9 mouse cellular contexts compared by ENCODE assay signal in the genomic region with DNA sequence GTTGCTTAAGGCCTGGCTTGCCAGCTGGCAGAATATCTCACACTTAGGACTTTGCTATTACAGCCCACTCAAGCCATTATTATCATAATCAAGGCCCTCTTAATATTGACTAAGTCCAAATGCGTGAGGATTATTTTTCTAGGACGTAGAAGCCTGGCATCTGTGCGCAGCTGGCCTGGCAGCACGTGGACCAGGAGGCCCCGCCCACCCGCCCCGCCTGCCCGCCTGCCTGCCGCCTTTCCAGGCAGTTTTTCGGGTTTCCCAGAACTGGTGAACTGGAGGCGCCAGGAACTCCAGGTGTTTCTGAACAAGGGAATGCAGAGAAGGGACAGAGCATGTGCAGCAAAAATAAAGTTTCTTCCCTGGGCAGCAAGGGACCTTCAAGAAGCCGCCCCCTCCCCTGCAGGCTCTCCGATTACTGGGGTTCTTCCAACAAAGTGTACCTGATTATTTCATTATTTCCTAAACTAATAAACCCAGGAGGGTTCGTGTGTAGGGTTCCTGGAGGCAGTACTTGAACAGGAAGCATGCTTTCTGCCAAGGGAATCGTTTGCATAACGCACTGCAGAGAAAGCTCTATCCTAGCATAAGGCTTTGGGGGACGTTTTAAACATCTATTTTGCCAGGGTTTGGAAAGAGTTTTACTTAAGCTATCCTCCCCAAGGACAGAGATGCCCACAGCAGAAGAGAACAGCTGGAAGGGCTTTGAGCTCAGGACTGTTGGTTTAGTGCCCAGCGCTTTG. TPM values are rescaled to one million over a fixed set of nuclear protein-coding genes. Genes with fewer than 3 reads are reported as not detected.
DNase-seq lines count a peak whose midpoint lies in the region; ATAC-seq and TF ChIP-seq lines count a peak whose summit lies in the region.
"Had no signal": no experiment of that assay in that cellular context is flagged by ENCODE, and none has a peak within 500 bp of the region (broad histone marks: within the 10 kb centered on the region; RNA-seq: fewer than 3 reads in every experiment).

No protein-coding gene starts in this region.

- peak overlapping the region; percentile 49 for H3K4me2 ChIP-seq in forebrain, embryonic 12.5 days
- peak overlapping the region; percentile 36 for H3K4me2 ChIP-seq in limb, embryonic 15.5 days
- H3K4me2 ChIP-seq in midbrain, postnatal 0 days (ENCODE audit: low read depth, low read length, poor library complexity, severe bottlenecking) = peak overlapping the region; percentile 53

- H3K4me1 ChIP-seq in forebrain, embryonic 12.5 days = peaks cover 7% of the 10 kb centered on the region
- H3K4me1 ChIP-seq in hindbrain, embryonic 10.5 days (replicated peaks) = peaks cover 9% of the 10 kb centered on the region
- peaks cover 33% of the 10 kb centered on the region for H3K4me1 ChIP-seq in limb, embryonic 15.5 days
- H3K4me1 ChIP-seq in midbrain, postnatal 0 days (ENCODE audit: insufficient read depth, low read length) = peaks cover 4% of the 10 kb centered on the region; the same call in 1 of the 2 replicates

- no peak overlapping the region; the same call in 1 of the 2 replicates for H3K9ac ChIP-seq in forebrain, embryonic 12.5 days
- no peak overlapping the region for H3K9ac ChIP-seq in limb, embryonic 15.5 days
- no peak overlapping the region for H3K9ac ChIP-seq in midbrain, postnatal 0 days (replicated peaks; ENCODE audit: low read length, poor library complexity, severe bottlenecking)

- H3K27ac ChIP-seq in forebrain, embryonic 12.5 days = no peak overlapping the region
- no peak overlapping the region for H3K27ac ChIP-seq in hindbrain, embryonic 10.5 days
- H3K27ac ChIP-seq in limb, embryonic 15.5 days = peak overlapping the region; percentile 87
- H3K27ac ChIP-seq in midbrain, postnatal 0 days (ENCODE audit: low read depth, low read length) = no peak overlapping the region

- no peak overlapping the region for H3K4me3 ChIP-seq in forebrain, embryonic 12.5 days (replicated peaks)
- H3K4me3 ChIP-seq in hindbrain, embryonic 10.5 days = peak overlapping the region; percentile 35
- H3K4me3 ChIP-seq in limb, embryonic 15.5 days = peak overlapping the region; percentile 14
- H3K4me3 ChIP-seq in midbrain, postnatal 0 days (ENCODE audit: low read depth, low read length) = peak overlapping the region; percentile 23

- WGBS in forebrain, embryonic 12.5 days = 17% methylated on average over 18 of the region's 18 CpGs
- WGBS in hindbrain, embryonic 10.5 days = 19% methylated on average over 18 of the region's 18 CpGs
- 6% methylated on average over 18 of the region's 18 CpGs for WGBS in limb, embryonic 15.5 days
- 16% methylated on average over 18 of the region's 18 CpGs for WGBS in midbrain, postnatal 0 days

- no peaks in the 10 kb centered on the region for H3K27me3 ChIP-seq in forebrain, embryonic 12.5 days
- peaks cover 5% of the 10 kb centered on the region; the same call in 1 of the 2 replicates for H3K27me3 ChIP-seq in hindbrain, embryonic 10.5 days (ENCODE audit: insufficient read depth, poor library complexity, severe bottlenecking)
- no peaks in the 10 kb centered on the region for H3K27me3 ChIP-seq in limb, embryonic 15.5 days
- H3K27me3 ChIP-seq in midbrain, postnatal 0 days (ENCODE audit: insufficient read depth, low read length) = no peaks in the 10 kb centered on the region

- no peaks in the 10 kb centered on the region for H3K9me3 ChIP-seq in forebrain, embryonic 12.5 days
- H3K9me3 ChIP-seq in hindbrain, embryonic 10.5 days = no peaks in the 10 kb centered on the region
- no peaks in the 10 kb centered on the region for H3K9me3 ChIP-seq in limb, embryonic 15.5 days
- H3K9me3 ChIP-seq in midbrain, postnatal 0 days (ENCODE audit: low read length) = no peaks in the 10 kb centered on the region

- peak; percentile 42 for DNase-seq in embryo, embryonic 10 days (ENCODE audit: low spot score)
- peak; percentile 40 for DNase-seq in hindbrain, embryonic 10.5 days (ENCODE audit: low spot score)
- no peak for DNase-seq in midbrain, postnatal 0 days (ENCODE audit: low spot score)
- DNase-seq in left cerebral cortex, postnatal 4 days = no peak
- no peak for DNase-seq in frontal cortex, postnatal 36 days (ENCODE audit: low spot score in 2 of 2)
- no peak for DNase-seq in frontal cortex, postnatal 14 days (ENCODE audit: low spot score in 2 of 2)

- TF ChIP-seq CTCF in midbrain, postnatal 0 days (IDR thresholded peaks at IDR 0.05) = no peak

- intact Hi-C loops in left cerebral cortex, postnatal 4 days (cut with DNase I) = no loop called here

- H3K36me3 ChIP-seq in forebrain, embryonic 12.5 days (replicated peaks) = no peaks in the 10 kb centered on the region
- no peaks in the 10 kb centered on the region for H3K36me3 ChIP-seq in hindbrain, embryonic 10.5 days
- H3K36me3 ChIP-seq in limb, embryonic 15.5 days = no peaks in the 10 kb centered on the region
- H3K36me3 ChIP-seq in midbrain, postnatal 0 days (ENCODE audit: insufficient read depth, low read length) = no peaks in the 10 kb centered on the region

- ATAC-seq in forebrain, embryonic 12.5 days (ENCODE audit: low FRiP score) = peak; percentile 68; the same call in 1 of the 2 replicates
- ATAC-seq in limb, embryonic 15.5 days (ENCODE audit: insufficient number of reproducible peaks, low FRiP score, low TSS enrichment, low read depth) = peak; percentile 57
- ATAC-seq in midbrain, postnatal 0 days (ENCODE audit: low FRiP score) = peak; percentile 60; the same call in 1 of the 2 replicates

RNA-seq across cellular contexts. Expression of a gene that starts 8.4 kb away (rescaled TPM):
- polyA plus RNA-seq in forebrain, embryonic 12.5 days (2016; fragmentation: Nextera tagmentation; extraction: Ambion mirVana) = not detected in 2 replicates
- 0.24 TPM in 1 of 2 replicates, not detected in the other for polyA plus RNA-seq in hindbrain, embryonic 10.5 days (2016; fragmentation: Nextera tagmentation; extraction: Ambion mirVana)
- 0.53 and 0.72 TPM in 2 replicates for polyA plus RNA-seq in limb, embryonic 15.5 days (2015; fragmentation: Nextera tagmentation; extraction: Ambion mirVana)
- not detected in 2 replicates for total RNA-seq in midbrain, postnatal 0 days (2014; rRNA removed)
- polyA plus RNA-seq in midbrain, postnatal 0 days (2015; fragmentation: Nextera tagmentation; extraction: Ambion mirVana) = not detected in 2 replicates
- under 1 TPM; 0.56 to 0.64 TPM for total RNA-seq in left cerebral cortex, postnatal 4 days (2021)

RNA-seq across cellular contexts. Expression of a gene that starts 10.1 kb away (rescaled TPM):
- polyA plus RNA-seq in forebrain, embryonic 12.5 days (2016; fragmentation: Nextera tagmentation; extraction: Ambion mirVana) = not detected in 2 replicates
- polyA plus RNA-seq in hindbrain, embryonic 10.5 days (2016; fragmentation: Nextera tagmentation; extraction: Ambion mirVana) = not detected in 2 replicates
- 0.19 TPM in 1 of 2 replicates, not detected in the other for polyA plus RNA-seq in limb, embryonic 15.5 days (2015; fragmentation: Nextera tagmentation; extraction: Ambion mirVana)
- 0.05 and 0.19 TPM in 2 replicates for total RNA-seq in midbrain, postnatal 0 days (2014; rRNA removed)
- 0.37 and 0.84 TPM in 2 replicates for polyA plus RNA-seq in midbrain, postnatal 0 days (2015; fragmentation: Nextera tagmentation; extraction: Ambion mirVana)
- 1 to 10 TPM in 1 of 2 experiments, under 1 TPM in 1; 0.50 to 1.0 TPM for total RNA-seq in left cerebral cortex, postnatal 4 days (2021)

RNA-seq across cellular contexts. Expression of a gene that starts 28.1 kb away (rescaled TPM):
- polyA plus RNA-seq in forebrain, embryonic 12.5 days (2016; fragmentation: Nextera tagmentation; extraction: Ambion mirVana) = 18.6 and 22.9 TPM in 2 replicates
- 26.5 and 35.2 TPM in 2 replicates for polyA plus RNA-seq in hindbrain, embryonic 10.5 days (2016; fragmentation: Nextera tagmentation; extraction: Ambion mirVana)
- polyA plus RNA-seq in limb, embryonic 15.5 days (2015; fragmentation: Nextera tagmentation; extraction: Ambion mirVana) = 166 and 167 TPM in 2 replicates
- total RNA-seq in midbrain, postnatal 0 days (2014; rRNA removed) = 8.3 and 9.0 TPM in 2 replicates
- polyA plus RNA-seq in midbrain, postnatal 0 days (2015; fragmentation: Nextera tagmentation; extraction: Ambion mirVana) = 16.1 and 19.0 TPM in 2 replicates
- 10 to 100 TPM; 24.4 to 28.9 TPM for total RNA-seq in left cerebral cortex, postnatal 4 days (2021)

RNA-seq across cellular contexts. Expression of a gene that starts 37.9 kb away (rescaled TPM):
- polyA plus RNA-seq in forebrain, embryonic 12.5 days (2016; fragmentation: Nextera tagmentation; extraction: Ambion mirVana) = 6.2 and 7.2 TPM in 2 replicates
- 0.85 and 3.3 TPM in 2 replicates for polyA plus RNA-seq in hindbrain, embryonic 10.5 days (2016; fragmentation: Nextera tagmentation; extraction: Ambion mirVana)
- 350 and 381 TPM in 2 replicates for polyA plus RNA-seq in limb, embryonic 15.5 days (2015; fragmentation: Nextera tagmentation; extraction: Ambion mirVana)
- total RNA-seq in midbrain, postnatal 0 days (2014; rRNA removed) = 25.6 and 31.4 TPM in 2 replicates
- 72.6 and 74.6 TPM in 2 replicates for polyA plus RNA-seq in midbrain, postnatal 0 days (2015; fragmentation: Nextera tagmentation; extraction: Ambion mirVana)
- 10 to 100 TPM; 16.3 to 19.2 TPM for total RNA-seq in left cerebral cortex, postnatal 4 days (2021)

RNA-seq across cellular contexts. Expression of a gene that starts 56.0 kb away (rescaled TPM):
- polyA plus RNA-seq in forebrain, embryonic 12.5 days (2016; fragmentation: Nextera tagmentation; extraction: Ambion mirVana) = 0.55 and 0.63 TPM in 2 replicates
- polyA plus RNA-seq in hindbrain, embryonic 10.5 days (2016; fragmentation: Nextera tagmentation; extraction: Ambion mirVana) = 1.7 and 2.3 TPM in 2 replicates
- polyA plus RNA-seq in limb, embryonic 15.5 days (2015; fragmentation: Nextera tagmentation; extraction: Ambion mirVana) = 2.9 and 3.9 TPM in 2 replicates
- total RNA-seq in midbrain, postnatal 0 days (2014; rRNA removed) = 0.11 and 0.33 TPM in 2 replicates
- 0.12 and 0.20 TPM in 2 replicates for polyA plus RNA-seq in midbrain, postnatal 0 days (2015; fragmentation: Nextera tagmentation; extraction: Ambion mirVana)
- total RNA-seq in left cerebral cortex, postnatal 4 days (2021) = not detected
- total RNA-seq: layer of hippocampus, adult 18-20 months had no signal

Comparison
In these comparisons a context has a peak if more than half of its experiments do, and no peak if none do; other contexts are left out.
1. DNase-seq: peak in embryo, embryonic 10 days (single experiment) and hindbrain, embryonic 10.5 days (single experiment); none in midbrain, postnatal 0 days (single experiment), left cerebral cortex, postnatal 4 days (single experiment), frontal cortex, postnatal 36 days (0 of 2) and frontal cortex, postnatal 14 days (0 of 2).
2. Peak in every context shown above with its lines, with median percentiles within 50 percentile points of each other: ATAC-seq and H3K4me2 ChIP-seq.